Mouse (Mus musculus): ENCODE data around the gene Numa1. TPM values are rescaled to one million over a fixed set of nuclear protein-coding genes. Genes with fewer than 3 reads are reported as not detected.
"Not testable (repeated sequence)": the region's sequence is repeated elsewhere in the genome, so short reads cannot be mapped to it uniquely, and the experiment has no call there.

The Numa1 gene
- polyA plus RNA-seq, 1 experiment from 2014 or later, result 89.9 TPM

GRCm38 (mm10) chr7:101902846-101903245 lies 31.1 kb upstream of the Numa1 start:
- Histone ChIP-seq H3K36me3 (ENCODE audit: control insufficient read depth, insufficient read depth, low read length) (peaks cover 2% of the 10 kb centered on the region; the same call in 1 of the 2 replicates), H3K4me3 (ENCODE audit: low read depth, low read length) (no peak overlapping the region), H3K27me3 (ENCODE audit: control insufficient read depth, insufficient read depth, low read length) (no peaks in the 10 kb centered on the region), H3K27ac (ENCODE audit: low read depth, low read length) (no peak overlapping the region), H3K9me3 (ENCODE audit: control insufficient read depth, low read length) (no peaks in the 10 kb centered on the region), H3K9ac (ENCODE audit: low read length) (no peak overlapping the region), H3K4me1 (ENCODE audit: control insufficient read depth, insufficient read depth, low read length) (no peaks in the 10 kb centered on the region), H3K4me2 (ENCODE audit: low read depth) (no peak overlapping the region)
- ATAC-seq (ENCODE audit: insufficient read depth, low FRiP score, low TSS enrichment) (no peak), DNase-seq (ENCODE audit: low spot score) (no peak)

GRCm38 (mm10) chr7:101905561-101906286 lies 28.2 kb upstream of the Numa1 start, which contains the start of gene Lamtor1:
Lamtor1 (plus strand) TSS chr7:101905904.
- peak within 1 kb of the TSS; percentile 49 for H3K4me2 ChIP-seq (ENCODE audit: low read depth)
- H3K27me3 ChIP-seq (ENCODE audit: control insufficient read depth, insufficient read depth, low read length), result no peaks in the 10 kb centered on the region
- ATAC-seq (ENCODE audit: insufficient read depth, low FRiP score, low TSS enrichment) (peak; percentile 98), DNase-seq (ENCODE audit: low spot score) (peak; percentile 99)
- H3K36me3 ChIP-seq (ENCODE audit: control insufficient read depth, insufficient read depth, low read length), result peaks cover 6% of the 10 kb centered on the region
- no peaks in the 10 kb centered on the region for H3K4me1 ChIP-seq (ENCODE audit: control insufficient read depth, insufficient read depth, low read length)
- H3K9ac ChIP-seq (ENCODE audit: low read length), result peak within 1 kb of the TSS; percentile 92
- WGBS, result under 1% methylated on average over 57 of the region's 61 CpGs
- H3K9me3 ChIP-seq (ENCODE audit: control insufficient read depth, low read length), result no peaks in the 10 kb centered on the region
- H3K4me3 ChIP-seq (ENCODE audit: low read depth, low read length), result peak within 1 kb of the TSS; percentile 75
- peak within 1 kb of the TSS; percentile 93 for H3K27ac ChIP-seq (ENCODE audit: low read depth, low read length)

DNA sequence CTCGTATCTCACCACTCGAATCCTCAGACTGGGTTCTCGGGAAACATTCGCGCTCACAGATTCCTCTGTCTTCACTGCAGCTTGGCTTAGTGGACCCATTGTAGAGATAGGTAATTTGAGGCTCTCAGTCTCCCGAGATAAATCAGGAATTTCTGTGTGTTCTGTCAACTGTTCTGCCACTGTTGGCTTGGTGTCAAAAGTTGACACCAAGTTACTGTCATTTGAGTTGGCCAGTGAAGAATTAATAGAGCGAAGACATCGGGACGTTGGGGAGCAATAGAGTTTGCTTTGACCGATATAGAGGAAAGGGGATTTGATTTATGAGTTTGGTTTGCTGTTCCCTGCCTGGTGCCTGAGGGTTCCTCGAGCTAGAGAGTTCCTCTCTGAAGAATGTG lies 27.6 kb upstream of the Numa1 start, which contains the start of gene Tomt:
TSS of gene Tomt (minus strand) at position 73 of the 395 bp plus-strand sequence.
- Histone ChIP-seq H3K9ac (ENCODE audit: low read length) (peak within 1 kb of the TSS; percentile 92), H3K4me2 (ENCODE audit: low read depth) (peak within 1 kb of the TSS; percentile 49), H3K36me3 (ENCODE audit: control insufficient read depth, insufficient read depth, low read length) (peaks cover 9% of the 10 kb centered on the region), H3K27me3 (ENCODE audit: control insufficient read depth, insufficient read depth, low read length) (no peaks in the 10 kb centered on the region), H3K27ac (ENCODE audit: low read depth, low read length) (peak within 1 kb of the TSS; percentile 93), H3K9me3 (ENCODE audit: control insufficient read depth, low read length) (no peaks in the 10 kb centered on the region), H3K4me3 (ENCODE audit: low read depth, low read length) (peak within 1 kb of the TSS; percentile 75), H3K4me1 (ENCODE audit: control insufficient read depth, insufficient read depth, low read length) (no peaks in the 10 kb centered on the region)
- ATAC-seq (ENCODE audit: insufficient read depth, low FRiP score, low TSS enrichment), result no peak
- WGBS, result 16% methylated on average over 11 of the region's 11 CpGs
- no peak for DNase-seq (ENCODE audit: low spot score)

DNA sequence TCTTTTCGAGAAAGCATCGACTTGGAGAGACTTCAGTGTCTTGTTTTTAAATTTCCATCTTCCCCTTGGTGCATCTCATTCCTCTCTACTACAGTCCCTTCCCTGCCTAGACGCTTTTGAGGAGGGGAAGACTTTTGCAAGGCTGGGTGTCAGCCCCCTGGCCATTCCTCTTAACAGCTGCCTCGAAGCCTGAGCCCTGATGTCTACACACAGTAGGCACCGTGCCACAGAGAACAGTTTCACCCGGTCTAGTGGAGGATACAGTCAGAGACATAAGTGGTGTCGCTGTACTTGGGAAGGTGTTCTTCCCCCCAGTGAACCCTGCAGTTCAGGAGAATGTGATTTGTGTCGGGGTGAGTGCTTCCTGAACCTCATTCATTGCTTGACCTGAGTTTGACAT lies 27.2 kb upstream of the Numa1 start:
- Histone ChIP-seq H3K9me3 (ENCODE audit: control insufficient read depth, low read length) (no peaks in the 10 kb centered on the region), H3K27me3 (ENCODE audit: control insufficient read depth, insufficient read depth, low read length) (no peaks in the 10 kb centered on the region), H3K4me3 (ENCODE audit: low read depth, low read length) (peak overlapping the region; percentile 75), H3K4me2 (ENCODE audit: low read depth) (peak overlapping the region; percentile 48), H3K9ac (ENCODE audit: low read length) (peak overlapping the region; percentile 92; the same call in 1 of the 2 replicates), H3K4me1 (ENCODE audit: control insufficient read depth, insufficient read depth, low read length) (no peaks in the 10 kb centered on the region), H3K36me3 (ENCODE audit: control insufficient read depth, insufficient read depth, low read length) (peaks cover 9% of the 10 kb centered on the region), H3K27ac (ENCODE audit: low read depth, low read length) (no peak overlapping the region)
- 78% methylated on average over 8 of the region's 8 CpGs for WGBS
- DNase-seq (ENCODE audit: low spot score), result no peak
- no peak for ATAC-seq (ENCODE audit: insufficient read depth, low FRiP score, low TSS enrichment)

- H3K9ac ChIP-seq (ENCODE audit: low read length), result no peak overlapping the region
- ATAC-seq (ENCODE audit: insufficient read depth, low FRiP score, low TSS enrichment) (no peak), DNase-seq (ENCODE audit: low spot score) (no peak)
- 84% methylated on average over 4 of the region's 4 CpGs for WGBS
- no peak overlapping the region for H3K27ac ChIP-seq (ENCODE audit: low read depth, low read length)
- H3K4me3 ChIP-seq (ENCODE audit: low read depth, low read length), result no peak overlapping the region
- H3K4me2 ChIP-seq (ENCODE audit: low read depth), result no peak overlapping the region
- H3K27me3 ChIP-seq (ENCODE audit: control insufficient read depth, insufficient read depth, low read length), result no peaks in the 10 kb centered on the region
- no peaks in the 10 kb centered on the region for H3K4me1 ChIP-seq (ENCODE audit: control insufficient read depth, insufficient read depth, low read length)
- H3K36me3 ChIP-seq (ENCODE audit: control insufficient read depth, insufficient read depth, low read length), result peaks cover 15% of the 10 kb centered on the region
- no peaks in the 10 kb centered on the region for H3K9me3 ChIP-seq (ENCODE audit: control insufficient read depth, low read length)
These were observed 25.5 kb upstream of the Numa1 start for GRCm38 (mm10) chr7:101908367-101908766.

GRCm38 (mm10) chr7:101910138-101910537 lies 23.8 kb upstream of the Numa1 start:
- Histone ChIP-seq H3K27ac (ENCODE audit: low read depth, low read length) (no peak overlapping the region), H3K4me2 (ENCODE audit: low read depth) (no peak overlapping the region), H3K9me3 (ENCODE audit: control insufficient read depth, low read length) (no peaks in the 10 kb centered on the region), H3K36me3 (ENCODE audit: control insufficient read depth, insufficient read depth, low read length) (peaks cover 15% of the 10 kb centered on the region), H3K9ac (ENCODE audit: low read length) (no peak overlapping the region), H3K27me3 (ENCODE audit: control insufficient read depth, insufficient read depth, low read length) (no peaks in the 10 kb centered on the region), H3K4me1 (ENCODE audit: control insufficient read depth, insufficient read depth, low read length) (no peaks in the 10 kb centered on the region), H3K4me3 (ENCODE audit: low read depth, low read length) (no peak overlapping the region)
- 86% methylated on average over 4 of the region's 4 CpGs for WGBS
- DNase-seq (ENCODE audit: low spot score) (no peak), ATAC-seq (ENCODE audit: insufficient read depth, low FRiP score, low TSS enrichment) (no peak)

GRCm38 (mm10) chr7:101911982-101912381 lies 21.9 kb upstream of the Numa1 start:
- H3K27ac ChIP-seq (ENCODE audit: low read depth, low read length), result no peak overlapping the region
- H3K4me3 ChIP-seq (ENCODE audit: low read depth, low read length), result no peak overlapping the region
- no peak overlapping the region for H3K4me2 ChIP-seq (ENCODE audit: low read depth)
- DNase-seq (ENCODE audit: low spot score) (no peak), ATAC-seq (ENCODE audit: insufficient read depth, low FRiP score, low TSS enrichment) (no peak)
- H3K36me3 ChIP-seq (ENCODE audit: control insufficient read depth, insufficient read depth, low read length), result peaks cover 15% of the 10 kb centered on the region
- no peak overlapping the region for H3K9ac ChIP-seq (ENCODE audit: low read length)
- H3K4me1 ChIP-seq (ENCODE audit: control insufficient read depth, insufficient read depth, low read length), result no peaks in the 10 kb centered on the region
- H3K27me3 ChIP-seq (ENCODE audit: control insufficient read depth, insufficient read depth, low read length), result no peaks in the 10 kb centered on the region
- 60% methylated on average over 3 of the region's 3 CpGs for WGBS
- H3K9me3 ChIP-seq (ENCODE audit: control insufficient read depth, low read length), result no peaks in the 10 kb centered on the region

GRCm38 (mm10) chr7:101918071-101918470 lies 15.8 kb upstream of the Numa1 start:
- WGBS, result 11% methylated on average over 1 of the region's 1 CpGs
- peak; percentile 55; the same call in 1 of the 2 replicates for ATAC-seq (ENCODE audit: insufficient read depth, low FRiP score, low TSS enrichment)

DNA sequence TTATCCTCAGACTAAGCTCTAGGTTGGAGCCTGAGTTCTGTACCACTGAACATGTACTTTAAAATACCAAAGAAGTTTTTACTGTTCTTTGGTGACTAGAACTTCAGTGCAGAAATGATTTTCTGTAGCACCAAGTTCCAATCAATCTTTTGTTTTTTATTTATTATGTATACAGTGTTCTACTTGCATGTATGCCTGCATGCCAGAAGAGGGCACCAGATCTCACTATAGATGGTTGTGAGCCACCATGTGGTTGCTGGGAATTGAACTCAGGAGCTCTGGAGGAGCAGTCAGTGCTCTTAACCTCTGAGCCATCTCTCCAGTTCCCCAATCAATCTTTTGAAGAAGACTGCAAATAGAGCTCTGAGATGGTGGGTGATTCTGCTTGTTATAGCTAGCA lies 8.0 kb upstream of the Numa1 start:
- not testable (repeated sequence) for H3K27ac ChIP-seq (ENCODE audit: low read depth, low read length); H3K27me3 ChIP-seq (ENCODE audit: control insufficient read depth, insufficient read depth, low read length); H3K9ac ChIP-seq (ENCODE audit: low read length); H3K4me2 ChIP-seq (ENCODE audit: low read depth); ATAC-seq (ENCODE audit: insufficient read depth, low FRiP score, low TSS enrichment); H3K4me1 ChIP-seq (ENCODE audit: control insufficient read depth, insufficient read depth, low read length); DNase-seq (ENCODE audit: low spot score); H3K36me3 ChIP-seq (ENCODE audit: control insufficient read depth, insufficient read depth, low read length); H3K9me3 ChIP-seq (ENCODE audit: control insufficient read depth, low read length); H3K4me3 ChIP-seq (ENCODE audit: low read depth, low read length)

More at GRCm38 (mm10) chr7:101918071-101918470, 15.8 kb upstream of the Numa1 start:
- Histone ChIP-seq H3K4me2 (ENCODE audit: low read depth) (no peak overlapping the region), H3K9ac (ENCODE audit: low read length) (no peak overlapping the region), H3K27me3 (ENCODE audit: control insufficient read depth, insufficient read depth, low read length) (no peaks in the 10 kb centered on the region), H3K4me3 (ENCODE audit: low read depth, low read length) (no peak overlapping the region), H3K9me3 (ENCODE audit: control insufficient read depth, low read length) (no peaks in the 10 kb centered on the region), H3K27ac (ENCODE audit: low read depth, low read length) (no peak overlapping the region), H3K36me3 (ENCODE audit: control insufficient read depth, insufficient read depth, low read length) (peaks cover 3% of the 10 kb centered on the region), H3K4me1 (ENCODE audit: control insufficient read depth, insufficient read depth, low read length) (no peaks in the 10 kb centered on the region)
- peak; percentile 78 for DNase-seq (ENCODE audit: low spot score)

All from neural tube, embryonic 11.5 days (tissue).